Mouse (Mus musculus): Measurements from ENCODE around the gene Sbno2. TPM values are rescaled to one million over a fixed set of nuclear protein-coding genes. Genes with fewer than 3 reads are reported as not detected.
A peak's percentile ranks its signal among the peaks of the same experiment; 100 is the strongest.

Gene Sbno2
- polyA plus RNA-seq, 1 experiment from 2014 or later: 8.4 TPM

GRCm38 (mm10) chr10:80030191-80030590 is 75.2 kb downstream of the Sbno2 start:
- H3K4me1 ChIP-seq (ENCODE audit: control insufficient read depth, insufficient read depth, low read length): peaks cover 26% of the 10 kb centered on the region
- ATAC-seq (replicated peaks; ENCODE audit: insufficient number of reproducible peaks, low FRiP score, low TSS enrichment): no peak
- no peaks in the 10 kb centered on the region for H3K9me3 ChIP-seq (replicated peaks; ENCODE audit: control insufficient read depth, low read length)
- no peaks in the 10 kb centered on the region; the same call in 1 of the 2 replicates for H3K36me3 ChIP-seq (ENCODE audit: control insufficient read depth, insufficient read depth, low read length)
- no peak overlapping the region for H3K9ac ChIP-seq (ENCODE audit: low read depth, low read length)
- H3K27me3 ChIP-seq (ENCODE audit: control insufficient read depth, insufficient read depth, low read length): no peaks in the 10 kb centered on the region
- no peak overlapping the region for H3K4me3 ChIP-seq (ENCODE audit: low read depth, low read length)
- H3K4me2 ChIP-seq: no peak overlapping the region
- H3K27ac ChIP-seq (ENCODE audit: low read depth, low read length): no peak overlapping the region
- 79% methylated on average over 9 of the region's 9 CpGs for WGBS (ENCODE audit: insufficient replicate concordance)

- no peak for ATAC-seq (replicated peaks; ENCODE audit: insufficient number of reproducible peaks, low FRiP score, low TSS enrichment)
- Histone ChIP-seq H3K4me2 (no peak overlapping the region), H3K4me3 (ENCODE audit: low read depth, low read length) (no peak overlapping the region), H3K27me3 (ENCODE audit: control insufficient read depth, insufficient read depth, low read length) (no peaks in the 10 kb centered on the region), H3K36me3 (ENCODE audit: control insufficient read depth, insufficient read depth, low read length) (no peaks in the 10 kb centered on the region), H3K27ac (ENCODE audit: low read depth, low read length) (no peak overlapping the region), H3K9ac (ENCODE audit: low read depth, low read length) (no peak overlapping the region), H3K4me1 (ENCODE audit: control insufficient read depth, insufficient read depth, low read length) (peaks cover 14% of the 10 kb centered on the region), H3K9me3 (replicated peaks; ENCODE audit: control insufficient read depth, low read length) (no peaks in the 10 kb centered on the region)
- WGBS (ENCODE audit: insufficient replicate concordance): 90% methylated on average over 13 of the region's 13 CpGs
Observed at GRCm38 (mm10) chr10:80028521-80028846, 76.9 kb downstream of the Sbno2 start.

DNA sequence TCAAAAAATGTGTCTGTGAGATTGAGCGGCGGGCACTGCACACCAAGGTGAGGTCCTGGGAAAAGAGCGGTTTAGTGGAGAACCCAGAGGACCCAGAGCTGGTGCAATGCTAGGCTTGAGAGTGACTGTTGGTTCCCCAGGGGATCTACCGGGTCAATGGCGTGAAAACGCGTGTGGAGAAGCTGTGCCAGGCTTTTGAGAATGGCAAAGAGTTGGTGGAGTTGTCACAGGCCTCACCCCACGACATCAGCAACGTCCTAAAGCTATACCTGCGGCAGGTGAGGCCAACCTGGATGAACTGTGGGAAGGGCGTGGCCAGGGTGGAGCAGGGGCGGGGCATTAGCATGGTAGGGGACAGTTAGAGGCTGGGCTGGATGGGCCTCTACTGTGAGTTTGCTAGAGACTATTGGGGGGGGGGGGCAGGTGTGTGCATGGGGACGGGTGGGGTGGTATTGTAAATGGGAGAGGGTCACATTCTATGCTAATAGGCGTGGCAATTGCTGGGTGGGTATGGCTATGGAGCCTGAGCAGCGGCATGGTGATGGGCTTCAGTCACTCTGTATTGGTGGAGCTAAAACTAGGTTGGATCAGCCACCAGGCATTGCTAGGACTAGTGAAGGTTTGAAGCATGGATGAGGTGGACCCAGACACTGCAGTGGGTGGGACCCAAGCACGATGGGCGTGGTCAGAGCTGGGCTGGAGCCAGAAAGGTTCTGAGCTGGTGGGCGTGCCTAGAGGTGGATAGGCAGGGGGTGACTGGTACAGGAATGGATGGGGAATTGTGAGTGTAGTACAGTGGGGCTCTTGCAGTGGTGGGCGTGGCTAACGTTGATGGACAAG is 77.5 kb downstream of the Sbno2 start:
- Histone ChIP-seq H3K9me3 (replicated peaks; ENCODE audit: control insufficient read depth, low read length) (no peaks in the 10 kb centered on the region), H3K4me2 (no peak overlapping the region), H3K27me3 (ENCODE audit: control insufficient read depth, insufficient read depth, low read length) (no peaks in the 10 kb centered on the region), H3K9ac (ENCODE audit: low read depth, low read length) (no peak overlapping the region), H3K36me3 (ENCODE audit: control insufficient read depth, insufficient read depth, low read length) (no peaks in the 10 kb centered on the region), H3K4me1 (ENCODE audit: control insufficient read depth, insufficient read depth, low read length) (peaks cover 9% of the 10 kb centered on the region), H3K27ac (ENCODE audit: low read depth, low read length) (no peak overlapping the region), H3K4me3 (ENCODE audit: low read depth, low read length) (no peak overlapping the region)
- no peak; the same call in 1 of the 2 replicates for ATAC-seq (replicated peaks; ENCODE audit: insufficient number of reproducible peaks, low FRiP score, low TSS enrichment)
- WGBS (ENCODE audit: insufficient replicate concordance): 72% methylated on average over 20 of the region's 20 CpGs

GRCm38 (mm10) chr10:80025889-80026288 is 79.5 kb downstream of the Sbno2 start:
- Histone ChIP-seq H3K27me3 (ENCODE audit: control insufficient read depth, insufficient read depth, low read length) (no peaks in the 10 kb centered on the region), H3K4me2 (no peak overlapping the region), H3K27ac (ENCODE audit: low read depth, low read length) (no peak overlapping the region), H3K9me3 (replicated peaks; ENCODE audit: control insufficient read depth, low read length) (no peaks in the 10 kb centered on the region), H3K9ac (ENCODE audit: low read depth, low read length) (no peak overlapping the region), H3K4me3 (ENCODE audit: low read depth, low read length) (no peak overlapping the region), H3K4me1 (ENCODE audit: control insufficient read depth, insufficient read depth, low read length) (no peaks in the 10 kb centered on the region), H3K36me3 (ENCODE audit: control insufficient read depth, insufficient read depth, low read length) (no peaks in the 10 kb centered on the region)
- 56% methylated on average over 12 of the region's 12 CpGs for WGBS (ENCODE audit: insufficient replicate concordance)
- 0 out of 2 replicates have a peak, but pooled peaks have one; percentile 13 for ATAC-seq (replicated peaks; ENCODE audit: insufficient number of reproducible peaks, low FRiP score, low TSS enrichment)

DNA sequence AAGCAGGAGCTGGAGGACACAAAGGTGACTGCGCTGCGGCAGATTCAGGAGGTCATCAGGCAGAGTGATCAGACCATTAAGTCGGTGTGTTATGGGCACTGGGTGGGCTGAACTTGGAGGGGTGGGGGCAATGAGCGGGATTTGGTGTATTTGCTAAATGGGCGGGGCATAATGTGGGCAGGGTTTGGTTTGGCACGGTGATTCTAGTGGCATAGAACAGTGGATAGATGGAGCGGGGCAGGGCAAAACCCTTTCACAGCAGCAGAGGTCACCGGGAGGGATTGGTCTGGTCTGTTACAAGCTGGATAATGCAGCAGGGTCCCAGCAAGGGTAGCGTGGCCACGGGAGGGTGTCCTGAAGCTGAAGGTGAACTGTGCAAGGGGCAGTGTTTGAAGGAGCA is 79.9 kb downstream of the Sbno2 start:
- Histone ChIP-seq H3K9me3 (replicated peaks; ENCODE audit: control insufficient read depth, low read length) (no peaks in the 10 kb centered on the region), H3K9ac (ENCODE audit: low read depth, low read length) (no peak overlapping the region), H3K27ac (ENCODE audit: low read depth, low read length) (no peak overlapping the region), H3K4me2 (no peak overlapping the region), H3K4me3 (ENCODE audit: low read depth, low read length) (no peak overlapping the region), H3K27me3 (ENCODE audit: control insufficient read depth, insufficient read depth, low read length) (no peaks in the 10 kb centered on the region), H3K4me1 (ENCODE audit: control insufficient read depth, insufficient read depth, low read length) (0 out of 2 replicates have a peak, but pooled peaks cover 2% of the 10 kb centered on the region), H3K36me3 (ENCODE audit: control insufficient read depth, insufficient read depth, low read length) (no peaks in the 10 kb centered on the region)
- 82% methylated on average over 10 of the region's 10 CpGs for WGBS (ENCODE audit: insufficient replicate concordance)
- no peak for ATAC-seq (replicated peaks; ENCODE audit: insufficient number of reproducible peaks, low FRiP score, low TSS enrichment)

DNA sequence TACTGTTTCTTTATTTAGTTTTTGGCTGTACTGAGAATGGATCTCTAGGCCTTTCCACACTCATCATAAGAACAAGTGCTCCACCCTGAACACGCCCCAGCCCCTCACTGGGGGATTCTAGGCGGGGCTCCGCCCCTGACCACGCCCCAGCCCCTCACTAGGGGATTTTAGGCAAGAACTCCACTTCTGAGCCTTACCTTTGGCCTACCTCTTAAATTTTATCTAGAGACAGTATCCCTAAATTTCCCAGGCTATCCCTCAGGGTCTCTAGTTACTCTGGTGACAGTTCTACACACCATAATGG is 80.4 kb downstream of the Sbno2 start:
- ATAC-seq (replicated peaks; ENCODE audit: insufficient number of reproducible peaks, low FRiP score, low TSS enrichment): no peak
- WGBS (ENCODE audit: insufficient replicate concordance): 61% methylated on average over 4 of the region's 4 CpGs
- Histone ChIP-seq H3K4me2 (no peak overlapping the region), H3K9me3 (replicated peaks; ENCODE audit: control insufficient read depth, low read length) (no peaks in the 10 kb centered on the region), H3K27me3 (ENCODE audit: control insufficient read depth, insufficient read depth, low read length) (no peaks in the 10 kb centered on the region), H3K4me1 (ENCODE audit: control insufficient read depth, insufficient read depth, low read length) (peaks cover 6% of the 10 kb centered on the region), H3K36me3 (ENCODE audit: control insufficient read depth, insufficient read depth, low read length) (no peaks in the 10 kb centered on the region), H3K9ac (ENCODE audit: low read depth, low read length) (no peak overlapping the region), H3K27ac (ENCODE audit: low read depth, low read length) (no peak overlapping the region), H3K4me3 (ENCODE audit: low read depth, low read length) (no peak overlapping the region)

DNA sequence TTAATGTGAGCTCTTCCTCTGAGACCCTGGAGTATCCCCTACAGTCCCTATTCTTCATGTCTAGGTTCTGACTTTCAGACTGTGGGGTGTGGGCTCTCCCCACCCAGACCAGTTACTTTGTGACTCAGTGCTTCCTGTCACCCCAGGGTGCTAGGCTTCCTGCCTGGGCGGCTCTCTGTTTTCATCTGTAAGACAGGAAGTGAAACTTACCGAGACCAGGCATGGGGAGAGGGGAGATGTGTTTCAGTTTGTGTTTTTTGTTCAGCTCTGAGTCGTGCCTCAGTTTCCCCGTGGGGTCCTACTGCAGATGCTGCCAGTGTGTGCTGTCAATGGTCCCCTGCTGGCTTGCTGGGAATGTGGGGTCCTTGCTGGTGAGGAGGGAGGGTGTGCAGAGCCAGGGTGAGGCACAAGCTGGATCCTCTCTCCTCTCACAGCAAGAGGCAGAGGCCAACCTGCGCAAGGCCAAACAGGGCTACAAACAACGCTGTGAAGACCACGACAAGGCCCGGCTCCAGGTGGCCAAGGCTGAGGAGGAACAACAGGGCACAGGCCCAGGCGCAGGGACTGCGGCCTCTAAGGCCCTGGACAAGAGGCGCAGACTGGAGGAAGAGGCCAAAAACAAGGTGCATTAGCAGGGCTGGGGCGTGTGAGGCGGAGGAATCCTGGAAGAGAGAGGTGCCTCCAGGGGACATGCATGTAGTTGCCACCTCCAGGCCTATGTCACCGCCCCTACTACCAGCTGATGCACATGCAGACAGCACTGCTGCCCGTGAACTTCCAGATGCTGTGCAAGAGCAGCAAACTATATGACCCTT is 80.9 kb downstream of the Sbno2 start:
- Histone ChIP-seq H3K27me3 (ENCODE audit: control insufficient read depth, insufficient read depth, low read length) (no peaks in the 10 kb centered on the region), H3K4me1 (ENCODE audit: control insufficient read depth, insufficient read depth, low read length) (peaks cover 11% of the 10 kb centered on the region), H3K4me2 (no peak overlapping the region), H3K27ac (ENCODE audit: low read depth, low read length) (no peak overlapping the region), H3K4me3 (ENCODE audit: low read depth, low read length) (no peak overlapping the region), H3K36me3 (ENCODE audit: control insufficient read depth, insufficient read depth, low read length) (no peaks in the 10 kb centered on the region), H3K9me3 (replicated peaks; ENCODE audit: control insufficient read depth, low read length) (no peaks in the 10 kb centered on the region), H3K9ac (ENCODE audit: low read depth, low read length) (no peak overlapping the region)
- WGBS (ENCODE audit: insufficient replicate concordance): 75% methylated on average over 15 of the region's 15 CpGs
- no peak for ATAC-seq (replicated peaks; ENCODE audit: insufficient number of reproducible peaks, low FRiP score, low TSS enrichment)

GRCm38 (mm10) chr10:80023758-80024157 is 81.6 kb downstream of the Sbno2 start:
- no peak overlapping the region for H3K4me2 ChIP-seq
- H3K9ac ChIP-seq (ENCODE audit: low read depth, low read length): no peak overlapping the region
- peaks cover 18% of the 10 kb centered on the region for H3K4me1 ChIP-seq (ENCODE audit: control insufficient read depth, insufficient read depth, low read length)
- no peak for ATAC-seq (replicated peaks; ENCODE audit: insufficient number of reproducible peaks, low FRiP score, low TSS enrichment)
- no peaks in the 10 kb centered on the region for H3K27me3 ChIP-seq (ENCODE audit: control insufficient read depth, insufficient read depth, low read length)
- WGBS (ENCODE audit: insufficient replicate concordance): 80% methylated on average over 5 of the region's 5 CpGs
- no peaks in the 10 kb centered on the region for H3K9me3 ChIP-seq (replicated peaks; ENCODE audit: control insufficient read depth, low read length)
- H3K4me3 ChIP-seq (ENCODE audit: low read depth, low read length): no peak overlapping the region
- H3K27ac ChIP-seq (ENCODE audit: low read depth, low read length): no peak overlapping the region
- H3K36me3 ChIP-seq (ENCODE audit: control insufficient read depth, insufficient read depth, low read length): no peaks in the 10 kb centered on the region
